Mouse (Mus musculus): Measurements from ENCODE around the gene Isg20. TPM values are rescaled to one million over a fixed set of nuclear protein-coding genes. Genes with fewer than 3 reads are reported as not detected.
A peak's percentile ranks its signal among the peaks of the same experiment; 100 is the strongest.

The Isg20 gene
- polyA plus RNA-seq, 1 experiment = 26.9 TPM

- H3K9me3 ChIP-seq (ENCODE audit: control insufficient read depth, low read length) = peaks cover 5% of the 10 kb centered on the region; the same call in 1 of the 2 replicates
- TF ChIP-seq TAL1 (IDR thresholded peaks at IDR 0.05; ENCODE audit: low read length) (no peak), GATA1 (IDR thresholded peaks at IDR 0.05; ENCODE audit: low read length) (no peak)
- no peaks in the 10 kb centered on the region for H3K36me3 ChIP-seq (ENCODE audit: control insufficient read depth)
- no peak overlapping the region for H3K4me3 ChIP-seq (replicated peaks)
- peaks cover 93% of the 10 kb centered on the region for H3K27me3 ChIP-seq (ENCODE audit: control insufficient read depth)
- no peaks in the 10 kb centered on the region for H3K4me1 ChIP-seq (ENCODE audit: control insufficient read depth)
Observed at GRCm38 (mm10) chr7:78883016-78883725, 30.1 kb upstream of the Isg20 start.

DNA sequence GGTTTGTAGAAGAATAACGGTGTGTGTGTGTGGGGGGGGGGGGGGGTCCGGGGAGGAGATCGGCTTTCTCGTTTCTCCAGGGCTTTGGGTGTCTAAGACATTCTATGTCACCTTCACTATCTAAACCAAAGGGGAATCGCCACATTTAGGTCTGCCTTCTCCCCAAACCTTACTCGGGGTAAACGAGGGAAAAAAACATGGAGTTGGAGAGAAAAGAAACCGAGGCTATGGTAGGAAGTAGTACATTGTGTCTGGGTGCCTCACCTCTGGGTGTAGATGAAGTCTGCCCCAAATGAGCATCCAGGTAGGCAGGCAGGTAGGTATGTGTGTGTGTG lies 29.5 kb upstream of the Isg20 start:
- no peaks in the 10 kb centered on the region for H3K4me1 ChIP-seq (ENCODE audit: control insufficient read depth)
- no peak for TF ChIP-seq TAL1 (IDR thresholded peaks at IDR 0.05; ENCODE audit: low read length)
- no peaks in the 10 kb centered on the region for H3K36me3 ChIP-seq (ENCODE audit: control insufficient read depth)
- peaks cover 95% of the 10 kb centered on the region for H3K27me3 ChIP-seq (ENCODE audit: control insufficient read depth)
- H3K4me3 ChIP-seq (replicated peaks) = no peak overlapping the region
- H3K9me3 ChIP-seq (ENCODE audit: control insufficient read depth, low read length) = peaks cover 5% of the 10 kb centered on the region; the same call in 1 of the 2 replicates

- peaks cover 97% of the 10 kb centered on the region for H3K27me3 ChIP-seq (ENCODE audit: control insufficient read depth)
- TF ChIP-seq GATA1 (IDR thresholded peaks at IDR 0.05; ENCODE audit: low read length) = no peak
- TF ChIP-seq TAL1 (IDR thresholded peaks at IDR 0.05; ENCODE audit: low read length) = no peak
- no peaks in the 10 kb centered on the region for H3K4me1 ChIP-seq (ENCODE audit: control insufficient read depth)
- no peaks in the 10 kb centered on the region for H3K36me3 ChIP-seq (ENCODE audit: control insufficient read depth)
- H3K4me3 ChIP-seq (replicated peaks) = no peak overlapping the region
- H3K9me3 ChIP-seq (ENCODE audit: control insufficient read depth, low read length) = peaks cover 5% of the 10 kb centered on the region; the same call in 1 of the 2 replicates
Observed at GRCm38 (mm10) chr7:78884139-78884538, 29.1 kb upstream of the Isg20 start.

- H3K36me3 ChIP-seq (ENCODE audit: control insufficient read depth) = no peaks in the 10 kb centered on the region
- peaks cover 5% of the 10 kb centered on the region; the same call in 1 of the 2 replicates for H3K9me3 ChIP-seq (ENCODE audit: control insufficient read depth, low read length)
- TF ChIP-seq GATA1 (IDR thresholded peaks at IDR 0.05; ENCODE audit: low read length) (no peak), TAL1 (IDR thresholded peaks at IDR 0.05; ENCODE audit: low read length) (no peak)
- no peak overlapping the region for H3K4me3 ChIP-seq (replicated peaks)
- H3K27me3 ChIP-seq (ENCODE audit: control insufficient read depth) = peaks cover 94% of the 10 kb centered on the region
- H3K4me1 ChIP-seq (ENCODE audit: control insufficient read depth) = no peaks in the 10 kb centered on the region
Observed at GRCm38 (mm10) chr7:78885404-78885803, 27.8 kb upstream of the Isg20 start.

GRCm38 (mm10) chr7:78886496-78886895 lies 26.7 kb upstream of the Isg20 start:
- Histone ChIP-seq H3K4me3 (replicated peaks) (no peak overlapping the region), H3K4me1 (ENCODE audit: control insufficient read depth) (peaks cover 2% of the 10 kb centered on the region; the same call in 1 of the 2 replicates), H3K27me3 (ENCODE audit: control insufficient read depth) (peaks cover 85% of the 10 kb centered on the region), H3K36me3 (ENCODE audit: control insufficient read depth) (no peaks in the 10 kb centered on the region), H3K9me3 (ENCODE audit: control insufficient read depth, low read length) (peaks cover 5% of the 10 kb centered on the region; the same call in 1 of the 2 replicates)
- TF ChIP-seq GATA1 (IDR thresholded peaks at IDR 0.05; ENCODE audit: low read length) = no peak
- TF ChIP-seq TAL1 (IDR thresholded peaks at IDR 0.05; ENCODE audit: low read length) = no peak

DNA sequence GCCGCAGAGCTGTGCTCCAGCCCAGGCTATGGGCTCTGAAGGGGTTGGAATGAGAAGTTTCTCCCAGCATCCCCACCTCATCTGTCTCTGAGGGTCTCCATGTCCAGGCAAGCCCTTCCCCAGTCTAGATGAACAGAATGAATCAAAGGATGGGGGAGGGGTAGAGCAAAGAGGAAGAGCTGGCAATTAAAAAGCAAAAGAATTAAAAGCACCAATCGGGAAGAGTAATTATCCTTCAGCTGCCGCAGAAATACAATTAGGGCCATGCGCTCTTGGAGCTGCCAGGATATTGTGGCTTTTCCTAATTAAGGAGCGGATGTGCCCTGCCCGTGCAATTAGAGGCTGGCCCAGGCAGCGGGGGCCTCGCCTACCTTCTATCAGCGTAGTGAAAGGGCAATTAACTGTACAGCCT lies 25.8 kb upstream of the Isg20 start:
- TF ChIP-seq GATA1 (IDR thresholded peaks at IDR 0.05; ENCODE audit: low read length) (no peak), TAL1 (IDR thresholded peaks at IDR 0.05; ENCODE audit: low read length) (no peak)
- Histone ChIP-seq H3K27me3 (ENCODE audit: control insufficient read depth) (peaks cover 75% of the 10 kb centered on the region), H3K36me3 (ENCODE audit: control insufficient read depth) (no peaks in the 10 kb centered on the region), H3K9me3 (ENCODE audit: control insufficient read depth, low read length) (peaks cover 5% of the 10 kb centered on the region; the same call in 1 of the 2 replicates), H3K4me1 (ENCODE audit: control insufficient read depth) (peaks cover 10% of the 10 kb centered on the region), H3K4me3 (replicated peaks) (no peak overlapping the region)

DNA sequence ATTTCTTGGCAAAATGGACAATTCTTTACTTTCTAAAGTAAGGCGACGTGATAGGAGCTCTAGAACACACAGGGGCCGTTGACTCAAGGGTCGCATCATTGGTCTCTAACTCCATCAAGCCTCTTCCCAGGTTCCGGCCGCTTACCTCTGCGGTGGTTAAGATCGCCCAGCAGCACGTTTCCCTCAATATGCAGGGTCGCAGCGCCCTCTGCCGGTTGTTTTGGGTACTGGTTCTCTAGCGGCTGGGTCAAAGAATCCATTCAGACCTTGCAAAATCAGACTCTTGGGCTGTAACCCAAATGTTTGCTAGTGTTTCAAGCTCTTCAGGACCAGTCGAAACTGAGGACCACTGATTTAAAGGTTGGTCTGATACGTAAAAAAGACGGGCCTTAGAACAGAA lies 22.6 kb upstream of the Isg20 start:
- Histone ChIP-seq H3K36me3 (ENCODE audit: control insufficient read depth) (no peaks in the 10 kb centered on the region), H3K27me3 (ENCODE audit: control insufficient read depth) (peaks cover 43% of the 10 kb centered on the region), H3K4me1 (ENCODE audit: control insufficient read depth) (peaks cover 36% of the 10 kb centered on the region), H3K4me3 (replicated peaks) (no peak overlapping the region), H3K9me3 (ENCODE audit: control insufficient read depth, low read length) (no peaks in the 10 kb centered on the region)
- TF ChIP-seq GATA1 (IDR thresholded peaks at IDR 0.05; ENCODE audit: low read length) (no peak), TAL1 (IDR thresholded peaks at IDR 0.05; ENCODE audit: low read length) (no peak)

DNA sequence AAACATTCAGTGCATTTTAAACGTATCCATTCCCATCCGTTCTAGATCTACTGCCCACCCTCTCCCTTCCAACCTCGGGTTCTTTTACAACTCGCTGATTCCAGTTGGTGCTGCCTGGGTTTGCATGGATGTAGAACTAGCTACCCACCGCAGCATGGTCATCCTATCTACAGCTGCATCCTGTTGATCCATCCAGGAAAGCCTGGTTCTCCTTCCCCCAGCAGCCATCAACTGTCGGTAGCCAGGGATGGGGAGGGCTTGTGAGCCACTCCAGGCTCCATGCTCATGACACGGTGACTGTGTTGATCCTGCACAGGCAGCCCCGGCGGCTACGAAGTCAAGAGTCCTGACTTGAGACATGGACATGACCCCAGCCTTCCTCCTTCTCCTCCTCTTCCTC lies 19.3 kb upstream of the Isg20 start:
- H3K4me3 ChIP-seq (replicated peaks) = no peak overlapping the region
- no peak for TF ChIP-seq GATA1 (IDR thresholded peaks at IDR 0.05; ENCODE audit: low read length)
- TF ChIP-seq TAL1 (IDR thresholded peaks at IDR 0.05; ENCODE audit: low read length) = no peak
- H3K27me3 ChIP-seq (ENCODE audit: control insufficient read depth) = peaks cover 12% of the 10 kb centered on the region
- peaks cover 11% of the 10 kb centered on the region for H3K36me3 ChIP-seq (ENCODE audit: control insufficient read depth)
- H3K4me1 ChIP-seq (ENCODE audit: control insufficient read depth) = peaks cover 65% of the 10 kb centered on the region
- H3K9me3 ChIP-seq (ENCODE audit: control insufficient read depth, low read length) = no peaks in the 10 kb centered on the region

GRCm38 (mm10) chr7:78895021-78895652 lies 18.1 kb upstream of the Isg20 start:
- peaks cover 11% of the 10 kb centered on the region for H3K36me3 ChIP-seq (ENCODE audit: control insufficient read depth)
- peaks cover 3% of the 10 kb centered on the region for H3K27me3 ChIP-seq (ENCODE audit: control insufficient read depth)
- TF ChIP-seq GATA1 (IDR thresholded peaks at IDR 0.05; ENCODE audit: low read length) (no peak), TAL1 (IDR thresholded peaks at IDR 0.05; ENCODE audit: low read length) (no peak)
- H3K4me3 ChIP-seq (replicated peaks) = peak overlapping the region; percentile 92
- peaks cover 65% of the 10 kb centered on the region for H3K4me1 ChIP-seq (ENCODE audit: control insufficient read depth)
- no peaks in the 10 kb centered on the region for H3K9me3 ChIP-seq (ENCODE audit: control insufficient read depth, low read length)
